Mouse (Mus musculus) midbrain, embryonic 15.5 days (tissue): ENCODE measurements at regions not wholly inside any gene's neighbourhood (a gene's known extent, or its start where the extent isn't known, plus 50 kb on each side); places are given as distances from the start of the nearest gene placed in this dataset.
"Not testable (repeated sequence)": the region's sequence is repeated elsewhere in the genome, so short reads cannot be mapped to it uniquely, and the experiment has no call there.

Source experiments
- ATAC-seq: fragments of 200-750 bp; cut with Nextera tagmentation; replicated peaks from 2 replicates; pipeline ENCODE4 v1.8.0; 2017; ENCODE audit warnings: moderate TSS enrichment
- H3K27ac ChIP-seq: fragments of 300-500 bp; sonication (generic); 2 replicates; pipeline ENCODE4 v1.5.1; 2015; ENCODE audit warnings: mild to moderate bottlenecking, inconsistent platforms
- H3K27me3 ChIP-seq: fragments of 300-500 bp; sonication (generic); replicated peaks from 2 replicates; pipeline ENCODE4 v1.6.1; 2015; ENCODE audit warnings: inconsistent platforms
- H3K36me3 ChIP-seq: fragments of 300-500 bp; sonication (generic); replicated peaks from 2 replicates; pipeline ENCODE4 v1.6.1; 2015; ENCODE audit warnings: inconsistent platforms
- H3K4me1 ChIP-seq: fragments of 300-500 bp; sonication (generic); 2 replicates; pipeline ENCODE4 v1.6.1; 2015; ENCODE audit warnings: inconsistent platforms
- H3K4me2 ChIP-seq: fragments of 300-500 bp; sonication (generic); 2 replicates; pipeline ENCODE4 v1.6.1; 2015; ENCODE audit warnings: inconsistent platforms, mild to moderate bottlenecking, moderate library complexity
- H3K4me3 ChIP-seq: fragments of 300-500 bp; sonication (generic); 2 replicates; pipeline ENCODE4 v1.5.1; 2015; ENCODE audit warnings: mild to moderate bottlenecking, inconsistent platforms
- H3K9ac ChIP-seq: fragments of 300-500 bp; sonication (generic); 2 replicates; pipeline ENCODE4 v1.6.1; 2015; ENCODE audit warnings: mild to moderate bottlenecking, inconsistent platforms
- H3K9me3 ChIP-seq: fragments of 300-500 bp; sonication (generic); 2 replicates; pipeline ENCODE4 v1.6.1; 2016; ENCODE audit warnings: inconsistent platforms
- WGBS: fragments of 180-500 bp; shearing (Covaris S2); methylation state at CpG from one replicate; pipeline ENCODE4 v1.1.7; 2015; ENCODE audit warnings: mixed read lengths; 5-methylcytosine and 5-hydroxymethylcytosine counted together

- Histone ChIP-seq H3K4me3 (no peak overlapping the region), H3K27ac (no peak overlapping the region), H3K4me2 (no peak overlapping the region), H3K27me3 (no peaks in the 10 kb centered on the region), H3K9ac (no peak overlapping the region), H3K36me3 (no peaks in the 10 kb centered on the region), H3K9me3 (no peaks in the 10 kb centered on the region), H3K4me1 (no peaks in the 10 kb centered on the region)
- no peak for ATAC-seq
- 74% methylated on average over 4 of the region's 4 CpGs for whole genome bisulfite sequencing
Observed at GRCm38 (mm10) chr3:68782363-68782762, 87.0 kb upstream of the 1110032F04Rik start.

GRCm38 (mm10) chr3:68783666-68784416 is 85.5 kb upstream of the 1110032F04Rik start:
- H3K9ac ChIP-seq, result no peak overlapping the region
- no peaks in the 10 kb centered on the region for H3K27me3 ChIP-seq
- no peaks in the 10 kb centered on the region for H3K36me3 ChIP-seq
- ATAC-seq, result no peak
- no peak overlapping the region for H3K27ac ChIP-seq
- H3K4me1 ChIP-seq, result no peaks in the 10 kb centered on the region
- 53% methylated on average over 7 of the region's 7 CpGs for WGBS
- no peak overlapping the region for H3K4me2 ChIP-seq
- no peak overlapping the region for H3K4me3 ChIP-seq
- no peaks in the 10 kb centered on the region for H3K9me3 ChIP-seq

GRCm38 (mm10) chr3:68786771-68787170 is 82.6 kb upstream of the 1110032F04Rik start:
- 85% methylated on average over 3 of the region's 3 CpGs for WGBS
- no peak overlapping the region for H3K9ac ChIP-seq
- H3K36me3 ChIP-seq, result no peaks in the 10 kb centered on the region
- H3K4me1 ChIP-seq, result no peaks in the 10 kb centered on the region
- no peak overlapping the region for H3K4me3 ChIP-seq
- no peaks in the 10 kb centered on the region for H3K27me3 ChIP-seq
- no peaks in the 10 kb centered on the region for H3K9me3 ChIP-seq
- H3K4me2 ChIP-seq, result no peak overlapping the region
- ATAC-seq, result peak; percentile 46
- H3K27ac ChIP-seq, result no peak overlapping the region

- Histone ChIP-seq H3K4me1 (no peaks in the 10 kb centered on the region), H3K9me3 (no peaks in the 10 kb centered on the region), H3K4me2 (no peak overlapping the region), H3K27me3 (no peaks in the 10 kb centered on the region), H3K27ac (0 out of 2 replicates have a peak overlapping the region, but pooled peaks have one; percentile 35), H3K36me3 (no peaks in the 10 kb centered on the region), H3K9ac (no peak overlapping the region), H3K4me3 (no peak overlapping the region)
- WGBS, result 41% methylated on average over 10 of the region's 10 CpGs
- peak; percentile 59; the same call in 1 of the 2 replicates for ATAC-seq
Observed at GRCm38 (mm10) chr3:68787385-68788175, 81.8 kb upstream of the 1110032F04Rik start.

- no peaks in the 10 kb centered on the region for H3K9me3 ChIP-seq
- H3K27ac ChIP-seq, result no peak overlapping the region
- no peak overlapping the region for H3K9ac ChIP-seq
- H3K36me3 ChIP-seq, result no peaks in the 10 kb centered on the region
- WGBS, result 87% methylated on average over 6 of the region's 6 CpGs
- no peak for ATAC-seq
- no peaks in the 10 kb centered on the region for H3K27me3 ChIP-seq
- H3K4me2 ChIP-seq, result no peak overlapping the region
- H3K4me1 ChIP-seq, result peaks cover 10% of the 10 kb centered on the region
- no peak overlapping the region for H3K4me3 ChIP-seq
Observed at GRCm38 (mm10) chr3:68789491-68789890, 79.9 kb upstream of the 1110032F04Rik start.

- H3K4me3 ChIP-seq, result no peak overlapping the region
- no peak overlapping the region for H3K4me2 ChIP-seq
- H3K4me1 ChIP-seq, result peaks cover 12% of the 10 kb centered on the region
- ATAC-seq, result no peak
- H3K9me3 ChIP-seq, result no peaks in the 10 kb centered on the region
- no peak overlapping the region for H3K9ac ChIP-seq
- H3K27me3 ChIP-seq, result no peaks in the 10 kb centered on the region
- no peak overlapping the region for H3K27ac ChIP-seq
- no peaks in the 10 kb centered on the region for H3K36me3 ChIP-seq
- WGBS, result 90% methylated on average over 4 of the region's 4 CpGs
Observed at GRCm38 (mm10) chr3:68790466-68790865, 78.9 kb upstream of the 1110032F04Rik start.

GRCm38 (mm10) chr3:68792883-68793282 is 76.5 kb upstream of the 1110032F04Rik start:
- peaks cover 12% of the 10 kb centered on the region for H3K4me1 ChIP-seq
- no peak overlapping the region for H3K4me3 ChIP-seq
- no peak overlapping the region for H3K9ac ChIP-seq
- 93% methylated on average over 4 of the region's 4 CpGs for WGBS
- no peak overlapping the region for H3K4me2 ChIP-seq
- H3K9me3 ChIP-seq, result no peaks in the 10 kb centered on the region
- H3K27me3 ChIP-seq, result no peaks in the 10 kb centered on the region
- H3K27ac ChIP-seq, result no peak overlapping the region
- ATAC-seq, result no peak
- no peaks in the 10 kb centered on the region for H3K36me3 ChIP-seq

GRCm38 (mm10) chr3:68793923-68794322 is 75.5 kb upstream of the 1110032F04Rik start:
- WGBS, result 28% methylated on average over 2 of the region's 2 CpGs
- ATAC-seq, result peak; percentile 97
- H3K36me3 ChIP-seq, result no peaks in the 10 kb centered on the region
- no peak overlapping the region for H3K4me2 ChIP-seq
- no peak overlapping the region for H3K4me3 ChIP-seq
- no peaks in the 10 kb centered on the region for H3K9me3 ChIP-seq
- H3K27ac ChIP-seq, result peak overlapping the region; percentile 59
- H3K27me3 ChIP-seq, result no peaks in the 10 kb centered on the region
- H3K4me1 ChIP-seq, result peaks cover 12% of the 10 kb centered on the region
- H3K9ac ChIP-seq, result no peak overlapping the region

GRCm38 (mm10) chr3:68794380-68795014 is 74.9 kb upstream of the 1110032F04Rik start:
- Histone ChIP-seq H3K27me3 (no peaks in the 10 kb centered on the region), H3K4me3 (no peak overlapping the region), H3K36me3 (no peaks in the 10 kb centered on the region), H3K9me3 (no peaks in the 10 kb centered on the region), H3K27ac (peak overlapping the region; percentile 59), H3K4me2 (no peak overlapping the region), H3K4me1 (peaks cover 12% of the 10 kb centered on the region), H3K9ac (no peak overlapping the region)
- WGBS, result 37% methylated on average over 4 of the region's 4 CpGs
- ATAC-seq, result peak; percentile 65

- Histone ChIP-seq H3K9ac (no peak overlapping the region), H3K36me3 (no peaks in the 10 kb centered on the region), H3K4me3 (no peak overlapping the region), H3K4me2 (no peak overlapping the region), H3K27ac (no peak overlapping the region), H3K4me1 (peaks cover 12% of the 10 kb centered on the region), H3K27me3 (no peaks in the 10 kb centered on the region), H3K9me3 (no peaks in the 10 kb centered on the region)
- WGBS, result 73% methylated on average over 3 of the region's 3 CpGs
- ATAC-seq, result no peak
Observed at GRCm38 (mm10) chr3:68795641-68796040, 73.7 kb upstream of the 1110032F04Rik start.

- H3K27ac ChIP-seq, H3K9ac ChIP-seq, H3K9me3 ChIP-seq, H3K27me3 ChIP-seq, H3K4me2 ChIP-seq, ATAC-seq, H3K36me3 ChIP-seq, H3K4me3 ChIP-seq: not testable (repeated sequence)
- 82% methylated on average over 8 of the region's 8 CpGs for WGBS
- peaks cover 12% of the 10 kb centered on the region for H3K4me1 ChIP-seq
Observed at GRCm38 (mm10) chr3:68798408-68798807, 71.0 kb upstream of the 1110032F04Rik start.

GRCm38 (mm10) chr3:68808866-68809265 is 60.5 kb upstream of the 1110032F04Rik start:
- no peak overlapping the region for H3K9ac ChIP-seq
- H3K4me3 ChIP-seq, result no peak overlapping the region
- no peaks in the 10 kb centered on the region for H3K27me3 ChIP-seq
- no peak overlapping the region for H3K4me2 ChIP-seq
- no peak for ATAC-seq
- no peaks in the 10 kb centered on the region for H3K4me1 ChIP-seq
- H3K36me3 ChIP-seq, result no peaks in the 10 kb centered on the region
- no peak overlapping the region for H3K27ac ChIP-seq
- no peaks in the 10 kb centered on the region for H3K9me3 ChIP-seq
- WGBS, result 95% methylated on average over 2 of the region's 2 CpGs
